Mouse (Mus musculus) cerebellum, postnatal 25 days (tissue): ENCODE measurements around the gene Uri1.
A peak's percentile ranks its signal among the peaks of the same experiment; 100 is the strongest.

Experiments used
- DNase-seq, 2 experiments: peaks; one replicate each; pipeline ENCODE4 v3.0.0; 2021; ENCODE audit warnings: mixed read lengths in 2 of 2

Uri1 gene

GRCm38 (mm10) chr7:37916762-37917439 lies 106.5 kb downstream of the Uri1 start:
- peak; percentile 20 to 41 for DNase-seq

- no peak for DNase-seq
These were observed 111.6 kb downstream of the Uri1 start for GRCm38 (mm10) chr7:37911802-37912122.

GRCm38 (mm10) chr7:37911114-37911801 lies 112.1 kb downstream of the Uri1 start:
- DNase-seq = no peak

- DNase-seq = peak; percentile 17 to 46
These were observed 113.2 kb downstream of the Uri1 start for GRCm38 (mm10) chr7:37910161-37910560.
